Mouse (Mus musculus) v-Abl transformed pro-B cells (cell line): ENCODE measurements around the gene Dnmt3b.
"Not testable (repeated sequence)": the region's sequence is repeated elsewhere in the genome, so short reads cannot be mapped to it uniquely, and the experiment has no call there.

ENCODE experiments used
- in situ Hi-C, 2 experiments: fragments of 400-800 bp; cut with MboI; formaldehyde crosslinking; loops; one replicate each; pipeline ENCODE4 v1.15.1; 2025; ENCODE audit not compliant: unreplicated experiment in 2 of 2

The Dnmt3b gene

DNA sequence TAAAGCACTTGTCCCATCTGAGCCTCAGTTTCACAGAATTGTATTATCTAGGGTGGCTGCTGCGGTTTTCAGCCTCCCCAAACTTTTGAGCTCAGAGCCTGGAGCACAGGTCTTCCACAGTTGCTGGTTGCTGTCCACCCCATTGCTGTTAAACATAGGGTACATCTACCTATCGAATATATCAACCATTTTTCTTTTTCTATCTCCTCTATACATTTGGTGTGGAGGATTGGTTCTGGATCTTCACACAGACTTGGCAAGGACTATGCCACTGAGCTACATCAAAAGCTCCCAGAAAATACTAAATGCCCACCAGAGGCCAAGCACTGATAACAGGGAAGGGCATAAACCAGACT lies 16.4 kb upstream of the Dnmt3b start:
- in situ Hi-C loops, result no loop called here

DNA sequence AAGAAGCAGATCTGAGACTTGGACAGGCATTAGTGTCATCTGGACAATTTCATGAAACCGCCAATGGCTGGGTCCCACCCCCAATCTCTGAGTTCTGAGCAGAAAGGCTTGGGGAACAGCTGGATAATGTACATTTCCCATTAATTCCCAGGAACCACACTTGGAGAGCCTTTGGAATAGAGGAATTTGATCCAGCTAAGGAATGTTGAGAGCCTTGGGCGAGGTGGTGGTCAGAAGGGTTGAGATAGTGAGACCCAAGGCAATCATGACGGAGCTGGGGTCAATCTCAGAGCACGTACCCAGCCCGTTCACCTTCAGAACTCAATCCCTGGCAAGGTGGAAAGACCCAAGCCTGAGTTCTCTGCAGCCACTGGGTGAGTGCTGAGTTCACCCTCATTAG lies 16.0 kb upstream of the Dnmt3b start:
- in situ Hi-C loops, result no loop called here

DNA sequence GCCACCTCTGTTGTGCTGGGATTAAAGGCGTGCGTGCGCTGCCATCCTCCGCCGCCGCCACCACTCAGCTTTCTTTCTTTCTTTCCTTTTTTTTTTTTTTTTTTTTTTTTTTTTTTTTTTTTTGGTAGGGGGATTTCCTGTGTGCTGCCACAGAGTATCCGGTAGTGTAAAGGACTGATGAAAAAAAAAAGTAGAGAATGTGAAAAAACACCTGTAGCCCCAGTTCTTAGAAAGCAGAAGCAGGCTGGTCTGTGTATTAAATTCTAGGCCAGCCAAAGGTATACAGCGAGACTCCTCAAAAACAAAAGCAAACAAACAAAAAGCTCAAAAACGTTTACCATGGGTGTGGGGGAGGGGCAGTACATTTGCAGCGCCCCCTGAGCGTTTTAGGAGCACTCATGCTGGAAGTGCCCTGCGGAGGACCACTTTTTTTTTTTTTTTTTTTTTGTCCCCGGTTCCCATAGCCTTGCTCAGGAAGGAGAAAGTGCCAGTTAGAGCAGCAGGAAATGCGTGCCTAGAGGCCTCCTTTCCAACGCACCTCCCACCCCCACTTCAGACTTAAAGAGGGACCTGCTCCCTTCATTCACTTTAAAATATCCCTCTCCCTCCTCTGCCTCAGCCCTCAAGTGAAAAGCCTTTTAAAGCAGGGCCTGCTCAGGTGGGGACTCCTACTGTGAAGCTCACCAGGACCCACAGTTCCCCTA lies 10.1 kb upstream of the Dnmt3b start:
- in situ Hi-C loops, result no loop called here

DNA sequence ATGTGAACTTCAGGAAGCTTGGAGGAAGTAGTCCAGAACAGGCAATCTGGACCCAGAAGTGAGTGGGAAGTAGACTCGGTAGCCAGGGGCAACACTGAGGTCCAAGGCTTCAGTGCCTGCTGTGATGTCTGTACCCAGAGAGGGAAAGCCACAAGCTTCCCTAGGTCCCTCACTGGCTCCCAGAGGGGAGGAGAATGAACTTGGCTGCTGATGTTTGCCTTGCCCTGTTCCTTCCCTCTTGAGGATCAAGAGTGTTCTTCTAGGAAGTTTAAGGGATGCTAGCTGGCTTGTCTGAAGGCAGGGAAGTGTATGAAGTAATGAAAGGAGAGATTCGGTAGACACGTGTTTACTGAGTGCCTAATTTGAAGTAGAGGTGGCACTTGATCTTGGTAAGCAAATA lies 6.8 kb upstream of the Dnmt3b start:
- in situ Hi-C loops, result no loop called here

DNA sequence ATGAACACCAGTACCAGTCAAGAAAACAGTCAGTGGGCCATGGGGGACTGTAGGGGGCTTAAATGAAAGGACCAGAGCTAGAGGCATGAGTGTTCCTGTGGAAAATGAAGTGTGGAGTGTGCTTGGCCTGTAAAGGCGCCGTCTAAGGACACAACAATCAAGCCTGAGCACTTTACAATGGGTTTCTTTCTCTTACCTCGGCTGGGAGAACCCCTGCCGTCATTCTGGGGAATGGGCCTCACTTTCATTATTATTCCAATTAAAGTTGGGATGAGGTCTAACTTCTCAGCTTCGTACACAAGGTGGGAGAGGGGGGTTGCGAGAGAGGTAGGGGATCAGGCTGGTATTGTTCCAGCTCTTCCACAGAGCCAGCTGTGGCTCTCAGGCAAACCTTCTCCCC lies 6.3 kb upstream of the Dnmt3b start:
- in situ Hi-C loops, result no loop called here

DNA sequence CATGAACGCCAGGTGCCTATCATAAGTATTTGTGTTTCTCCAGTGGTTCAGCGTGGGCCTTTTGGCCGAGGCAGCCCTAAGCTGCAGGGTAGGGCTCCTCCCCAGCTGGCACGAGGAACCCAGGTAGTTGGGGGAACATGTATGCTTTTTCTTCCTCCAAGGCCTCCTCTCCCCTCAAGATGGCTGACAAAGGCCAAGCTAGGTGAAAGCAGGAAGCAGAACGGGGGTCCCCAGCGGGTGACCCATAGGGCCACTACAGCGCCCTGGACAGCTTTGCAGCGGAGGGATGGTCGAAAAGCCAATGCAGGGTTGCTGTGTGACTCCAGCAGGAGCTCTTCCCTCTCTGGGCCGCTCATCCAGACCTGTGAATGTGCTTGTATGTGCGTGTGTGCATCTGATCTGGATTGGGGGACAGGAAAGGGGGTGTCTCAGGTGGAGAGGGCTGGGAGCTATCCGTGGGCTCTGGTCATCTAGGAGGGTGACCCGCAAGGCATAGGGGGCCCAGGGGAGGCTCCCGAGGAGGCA lies 415 bp upstream of the Dnmt3b start:
- in situ Hi-C loops, result no loop called here

DNA sequence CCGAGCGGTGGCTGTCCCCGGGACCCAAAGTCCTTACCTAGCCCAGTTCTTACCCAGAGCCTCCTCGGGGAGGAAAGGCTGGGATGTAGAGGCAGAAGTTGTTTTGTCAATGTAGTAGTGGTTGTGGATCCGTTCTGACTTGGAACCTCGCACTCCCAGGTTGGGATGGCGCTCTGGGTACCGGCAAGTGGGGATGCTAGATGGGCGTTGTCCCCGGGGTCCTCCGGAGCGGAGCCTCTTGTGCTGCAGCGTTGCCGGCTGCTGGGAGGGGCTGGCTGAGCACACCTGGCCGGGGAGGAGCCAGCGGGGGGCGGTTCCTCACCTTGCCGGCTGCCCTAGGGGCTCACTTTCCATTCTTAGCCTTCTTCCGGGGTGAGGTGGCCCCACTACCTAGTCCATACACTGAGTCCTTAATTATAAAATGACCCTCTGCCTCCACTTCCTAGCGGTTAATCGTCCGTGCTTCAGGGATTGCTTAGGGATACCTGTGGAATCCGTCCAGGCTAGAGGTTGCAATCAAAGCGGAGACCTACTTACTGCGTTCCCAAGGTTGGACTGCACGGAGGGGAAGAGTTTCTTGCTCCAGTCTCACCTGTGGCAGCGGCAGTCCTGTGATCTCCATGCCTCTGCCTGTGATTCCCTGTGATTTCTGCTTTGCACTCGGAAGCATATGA lies 901 bp downstream of the Dnmt3b start:
- in situ Hi-C loops, result no loop called here

GRCm38 (mm10) chr2:153651681-153652080 lies 2.4 kb downstream of the Dnmt3b start:
- in situ Hi-C loops, result no loop called here

GRCm38 (mm10) chr2:153657659-153658058 lies 8.4 kb downstream of the Dnmt3b start:
- in situ Hi-C loops, result not testable (repeated sequence)

- in situ Hi-C loops, result loop anchor here in 1 of 2 experiments (10.0 kb wide), 1 partner anchor 264 kb away; no protein-coding TSS in a partner anchor
These were observed 11.4 kb downstream of the Dnmt3b start for GRCm38 (mm10) chr2:153660616-153661015.

DNA sequence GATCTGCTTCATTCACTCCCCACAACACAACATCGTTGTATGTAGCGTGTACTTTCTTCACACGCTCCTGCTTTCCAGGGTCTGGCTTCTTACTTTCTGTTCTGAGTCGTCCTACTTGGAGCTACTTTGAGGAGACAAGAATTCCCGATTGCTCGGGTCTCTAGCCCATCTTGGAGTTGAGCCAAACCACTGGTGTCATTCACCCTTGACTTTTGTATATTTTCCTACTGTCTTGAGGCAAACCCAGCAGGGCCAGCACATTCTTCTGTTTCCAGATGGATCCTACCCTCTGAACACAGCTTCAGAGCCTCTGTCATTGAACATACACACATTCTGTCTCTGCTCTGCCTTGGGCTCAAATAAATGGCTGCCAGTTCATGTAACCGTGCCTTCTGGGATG lies 16.2 kb downstream of the Dnmt3b start:
- in situ Hi-C loops, result loop anchor here (5.0 to 10.0 kb wide), 2 partner anchors 259 to 267 kb away; no protein-coding TSS in a partner anchor

GRCm38 (mm10) chr2:153668754-153669376 lies 19.6 kb downstream of the Dnmt3b start:
- in situ Hi-C loops, result loop anchor here (5.0 to 10.0 kb wide), 2 partner anchors 256 to 263 kb away; no protein-coding TSS in a partner anchor

- in situ Hi-C loops, result no loop called here
These were observed 20.9 kb downstream of the Dnmt3b start for GRCm38 (mm10) chr2:153670111-153670510.

DNA sequence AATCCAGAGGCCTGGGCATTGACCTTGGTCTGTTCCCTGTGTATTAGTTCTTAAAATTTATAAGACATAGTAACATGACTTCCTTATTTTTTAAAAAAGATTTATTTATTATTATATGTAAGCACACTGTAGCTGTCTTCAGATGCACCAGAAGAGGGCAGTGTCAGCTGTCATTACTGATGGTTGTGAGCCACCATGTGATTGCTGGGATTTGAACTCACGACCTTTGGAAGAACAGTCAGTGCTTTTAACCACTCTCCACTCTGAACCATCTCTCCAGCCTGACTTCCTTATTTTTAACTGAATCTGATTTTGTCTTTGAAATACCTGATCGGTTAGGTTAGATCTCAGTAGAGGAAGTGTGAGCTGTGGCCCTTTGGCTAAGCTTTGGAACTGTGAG lies 23.4 kb downstream of the Dnmt3b start:
- in situ Hi-C loops, result no loop called here

- in situ Hi-C loops, result not testable (repeated sequence)
These were observed 26.1 kb downstream of the Dnmt3b start for GRCm38 (mm10) chr2:153675364-153675763.

DNA sequence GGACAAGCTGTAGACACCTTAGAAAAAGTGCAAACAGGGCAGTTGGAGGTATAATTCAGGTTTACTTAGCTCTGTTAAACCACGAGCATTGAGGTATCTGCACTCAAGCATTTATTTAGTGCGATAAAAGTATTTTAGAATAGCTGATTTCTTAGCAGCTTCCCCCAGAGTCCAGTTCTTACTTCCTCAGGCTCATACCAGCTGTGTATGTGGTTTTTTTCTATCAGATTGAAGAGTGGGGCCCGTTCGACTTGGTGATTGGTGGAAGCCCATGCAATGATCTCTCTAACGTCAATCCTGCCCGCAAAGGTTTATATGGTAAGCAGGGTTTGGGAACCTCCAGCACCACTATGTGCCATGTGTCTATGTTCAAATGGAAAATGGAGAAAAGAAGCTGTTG lies 27.7 kb downstream of the Dnmt3b start:
- in situ Hi-C loops, result no loop called here

- in situ Hi-C loops, result no loop called here
These were observed 28.3 kb downstream of the Dnmt3b start for GRCm38 (mm10) chr2:153677550-153677949.

- in situ Hi-C loops, result no loop called here
These were observed 30.7 kb downstream of the Dnmt3b start for GRCm38 (mm10) chr2:153679959-153680358.

- in situ Hi-C loops, result loop anchor here in 1 of 2 experiments (10.0 kb wide), 1 partner anchor 219 kb away; no protein-coding TSS in a partner anchor
These were observed 44.2 kb downstream of the Dnmt3b start for GRCm38 (mm10) chr2:153693413-153693812.

DNA sequence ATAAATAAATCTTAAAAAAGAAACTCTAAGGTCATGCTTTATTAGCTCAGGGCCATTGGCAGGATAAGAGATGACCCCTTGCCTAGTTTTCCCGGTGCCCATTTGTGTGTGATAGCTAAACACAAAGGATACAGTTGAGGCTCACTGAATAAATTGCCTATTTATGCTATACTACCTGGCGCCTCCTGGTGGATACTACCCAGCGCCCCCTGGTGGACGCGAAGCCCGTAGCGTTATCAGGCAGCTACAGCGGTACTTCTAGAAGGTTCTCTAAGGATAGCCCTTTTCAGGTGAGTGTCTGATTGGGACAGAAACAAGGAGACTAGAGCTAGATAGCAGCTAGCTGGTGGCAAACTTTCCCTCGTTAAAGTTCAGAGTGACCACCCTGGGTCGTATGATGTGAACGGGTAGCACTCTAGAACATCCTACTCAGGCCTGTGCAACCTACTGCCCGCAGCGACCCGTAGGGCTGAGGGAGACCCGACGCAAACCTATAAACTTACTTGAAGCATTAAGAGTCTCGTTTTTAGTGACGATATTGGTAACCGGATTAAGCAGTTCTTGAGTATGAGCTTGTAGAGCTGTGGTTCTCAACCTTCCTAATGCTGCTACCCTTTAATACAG lies 45.3 kb downstream of the Dnmt3b start:
- in situ Hi-C loops, result loop anchor here in 1 of 2 experiments (10.0 kb wide), 1 partner anchor 220 kb away; no protein-coding TSS in a partner anchor

GRCm38 (mm10) chr2:153696352-153696751 lies 47.1 kb downstream of the Dnmt3b start, which contains the start of gene Dnmt3c:
TSS of gene Dnmt3c (plus strand) at chr2:153696652.
- in situ Hi-C loops, result loop anchor here in 1 of 2 experiments (10.0 kb wide), 1 partner anchor 222 kb away; no protein-coding TSS in a partner anchor
